Mouse (Mus musculus): ENCODE measurements around the gene Hpn. TPM values are rescaled to one million over a fixed set of nuclear protein-coding genes. Genes with fewer than 3 reads are reported as not detected.
A peak's percentile ranks its signal among the peaks of the same experiment; 100 is the strongest.

Hpn gene
- polyA plus RNA-seq, 2 experiments, result 2.5 to 5.5 TPM

GRCm38 (mm10) chr7:31140941-31141340 is 25.9 kb upstream of the Hpn start:
- H3K4me1 ChIP-seq (ENCODE audit: control insufficient read depth, insufficient read depth, low read length), result no peaks in the 10 kb centered on the region
- no peaks in the 10 kb centered on the region for H3K27me3 ChIP-seq (ENCODE audit: control insufficient read depth, insufficient read depth, low read length)
- no peak overlapping the region for H3K4me3 ChIP-seq (replicated peaks; ENCODE audit: low read length)
- H3K36me3 ChIP-seq (ENCODE audit: control insufficient read depth, insufficient read depth, low read length), result peaks cover 88% of the 10 kb centered on the region
- DNase-seq (ENCODE audit: low spot score), result no peak
- no peak overlapping the region for H3K27ac ChIP-seq (replicated peaks; ENCODE audit: low read depth, low read length)
- no peak overlapping the region for H3K4me2 ChIP-seq (replicated peaks; ENCODE audit: low read depth, low read length, severe bottlenecking)
- no peaks in the 10 kb centered on the region for H3K9me3 ChIP-seq (ENCODE audit: control insufficient read depth, low read length)
- no peak for TF ChIP-seq POLR2A (IDR thresholded peaks at IDR 0.05; ENCODE audit: borderline replicate concordance, extremely low read depth, insufficient read depth, insufficient read length)
- H3K9ac ChIP-seq (ENCODE audit: low read depth, low read length, severe bottlenecking), result no peak overlapping the region
- no peak for ATAC-seq (ENCODE audit: low FRiP score, low read depth)
- whole genome bisulfite sequencing, result 94% methylated on average over 10 of the region's 10 CpGs

GRCm38 (mm10) chr7:31140302-31140701 is 25.2 kb upstream of the Hpn start:
- 92% methylated on average over 4 of the region's 4 CpGs for WGBS
- H3K9me3 ChIP-seq (ENCODE audit: control insufficient read depth, low read length), result no peaks in the 10 kb centered on the region
- no peak overlapping the region for H3K4me3 ChIP-seq (replicated peaks; ENCODE audit: low read length)
- no peak overlapping the region for H3K27ac ChIP-seq (replicated peaks; ENCODE audit: low read depth, low read length)
- H3K4me1 ChIP-seq (ENCODE audit: control insufficient read depth, insufficient read depth, low read length), result no peaks in the 10 kb centered on the region
- DNase-seq (ENCODE audit: low spot score), result no peak
- H3K36me3 ChIP-seq (ENCODE audit: control insufficient read depth, insufficient read depth, low read length), result peaks cover 91% of the 10 kb centered on the region
- no peak for TF ChIP-seq POLR2A (IDR thresholded peaks at IDR 0.05; ENCODE audit: borderline replicate concordance, extremely low read depth, insufficient read depth, insufficient read length)
- no peaks in the 10 kb centered on the region for H3K27me3 ChIP-seq (ENCODE audit: control insufficient read depth, insufficient read depth, low read length)
- no peak overlapping the region for H3K9ac ChIP-seq (ENCODE audit: low read depth, low read length, severe bottlenecking)
- ATAC-seq (ENCODE audit: low FRiP score, low read depth), result no peak
- H3K4me2 ChIP-seq (replicated peaks; ENCODE audit: low read depth, low read length, severe bottlenecking), result no peak overlapping the region

DNA sequence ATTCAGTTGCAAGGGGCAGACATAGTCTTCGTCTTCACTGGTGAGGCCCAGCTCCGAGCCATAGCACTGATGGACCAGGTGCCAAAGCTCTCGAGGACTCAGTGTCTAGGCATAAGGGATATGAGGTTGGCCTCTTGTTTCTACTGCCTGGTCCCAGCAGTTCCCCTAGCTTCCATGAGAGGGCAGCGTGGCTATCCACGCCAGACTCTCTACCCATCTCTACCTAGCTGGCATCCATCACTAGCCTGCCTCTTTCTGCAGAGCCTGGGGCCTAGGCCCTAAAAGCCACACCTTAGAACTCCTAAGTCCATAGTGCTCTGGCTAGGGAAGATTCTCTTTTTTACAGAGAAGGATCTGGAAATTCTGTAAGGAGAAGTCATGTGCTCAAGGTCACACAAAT is 24.7 kb upstream of the Hpn start:
- peak; percentile 31; the same call in 1 of the 2 replicates for ATAC-seq (ENCODE audit: low FRiP score, low read depth)
- 53% methylated on average over 5 of the region's 5 CpGs for WGBS

GRCm38 (mm10) chr7:31135717-31136116 is 20.6 kb upstream of the Hpn start:
- ATAC-seq (ENCODE audit: low FRiP score, low read depth), result no peak
- H3K27me3 ChIP-seq (ENCODE audit: control insufficient read depth, insufficient read depth, low read length), result no peaks in the 10 kb centered on the region

More for the DNA sequence above, 24.7 kb upstream of the Hpn start:
- no peaks in the 10 kb centered on the region for H3K9me3 ChIP-seq (ENCODE audit: control insufficient read depth, low read length)
- no peak overlapping the region for H3K27ac ChIP-seq (replicated peaks; ENCODE audit: low read depth, low read length)
- no peak overlapping the region for H3K4me2 ChIP-seq (replicated peaks; ENCODE audit: low read depth, low read length, severe bottlenecking)
- no peak for TF ChIP-seq POLR2A (IDR thresholded peaks at IDR 0.05; ENCODE audit: borderline replicate concordance, extremely low read depth, insufficient read depth, insufficient read length)
- H3K9ac ChIP-seq (ENCODE audit: low read depth, low read length, severe bottlenecking), result no peak overlapping the region
- no peaks in the 10 kb centered on the region for H3K4me1 ChIP-seq (ENCODE audit: control insufficient read depth, insufficient read depth, low read length)
- H3K4me3 ChIP-seq (replicated peaks; ENCODE audit: low read length), result no peak overlapping the region
- H3K36me3 ChIP-seq (ENCODE audit: control insufficient read depth, insufficient read depth, low read length), result peaks cover 91% of the 10 kb centered on the region
- DNase-seq (ENCODE audit: low spot score), result peak; percentile 34
- H3K27me3 ChIP-seq (ENCODE audit: control insufficient read depth, insufficient read depth, low read length), result no peaks in the 10 kb centered on the region

DNA sequence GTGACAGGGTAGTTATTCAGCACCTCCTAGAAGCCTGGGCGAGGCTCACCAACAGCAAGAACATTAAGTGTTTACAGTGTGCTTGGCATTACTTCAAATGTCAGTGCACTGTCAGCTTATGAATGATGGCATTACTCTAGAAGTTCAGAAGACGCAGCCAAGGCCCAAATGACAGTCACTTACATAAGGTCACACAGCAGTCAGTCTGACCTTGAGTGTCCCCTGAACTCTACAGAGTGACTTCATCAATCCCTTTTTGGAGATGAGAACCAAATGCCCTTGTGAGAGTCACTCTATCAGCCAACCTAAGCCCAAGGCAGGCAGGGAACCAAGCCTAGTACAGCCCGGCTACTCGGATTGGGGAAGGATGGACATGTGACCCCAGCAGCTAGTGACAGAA is 16.8 kb upstream of the Hpn start:
- H3K4me1 ChIP-seq (ENCODE audit: control insufficient read depth, insufficient read depth, low read length), result 0 out of 2 replicates have a peak, but pooled peaks cover 3% of the 10 kb centered on the region
- peaks cover 14% of the 10 kb centered on the region; the same call in 1 of the 2 replicates for H3K27me3 ChIP-seq (ENCODE audit: control insufficient read depth, insufficient read depth, low read length)
- no peaks in the 10 kb centered on the region for H3K9me3 ChIP-seq (ENCODE audit: control insufficient read depth, low read length)
- 98% methylated on average over 4 of the region's 4 CpGs for WGBS
- ATAC-seq (ENCODE audit: low FRiP score, low read depth) (no peak), DNase-seq (ENCODE audit: low spot score) (no peak)
- H3K36me3 ChIP-seq (ENCODE audit: control insufficient read depth, insufficient read depth, low read length), result peaks cover 87% of the 10 kb centered on the region
- H3K27ac ChIP-seq (replicated peaks; ENCODE audit: low read depth, low read length), result no peak overlapping the region
- H3K9ac ChIP-seq (ENCODE audit: low read depth, low read length, severe bottlenecking), result no peak overlapping the region
- H3K4me2 ChIP-seq (replicated peaks; ENCODE audit: low read depth, low read length, severe bottlenecking), result no peak overlapping the region
- no peak overlapping the region for H3K4me3 ChIP-seq (replicated peaks; ENCODE audit: low read length)
- TF ChIP-seq POLR2A (IDR thresholded peaks at IDR 0.05; ENCODE audit: borderline replicate concordance, extremely low read depth, insufficient read depth, insufficient read length), result no peak

More at GRCm38 (mm10) chr7:31135717-31136116, 20.6 kb upstream of the Hpn start:
- Histone ChIP-seq H3K36me3 (ENCODE audit: control insufficient read depth, insufficient read depth, low read length) (peaks cover 99% of the 10 kb centered on the region), H3K4me3 (replicated peaks; ENCODE audit: low read length) (no peak overlapping the region), H3K4me2 (replicated peaks; ENCODE audit: low read depth, low read length, severe bottlenecking) (no peak overlapping the region), H3K27ac (replicated peaks; ENCODE audit: low read depth, low read length) (no peak overlapping the region), H3K4me1 (ENCODE audit: control insufficient read depth, insufficient read depth, low read length) (no peaks in the 10 kb centered on the region), H3K9me3 (ENCODE audit: control insufficient read depth, low read length) (no peaks in the 10 kb centered on the region), H3K9ac (ENCODE audit: low read depth, low read length, severe bottlenecking) (no peak overlapping the region)
- WGBS, result 94% methylated on average over 10 of the region's 10 CpGs
- no peak for DNase-seq (ENCODE audit: low spot score)
- no peak for TF ChIP-seq POLR2A (IDR thresholded peaks at IDR 0.05; ENCODE audit: borderline replicate concordance, extremely low read depth, insufficient read depth, insufficient read length)

DNA sequence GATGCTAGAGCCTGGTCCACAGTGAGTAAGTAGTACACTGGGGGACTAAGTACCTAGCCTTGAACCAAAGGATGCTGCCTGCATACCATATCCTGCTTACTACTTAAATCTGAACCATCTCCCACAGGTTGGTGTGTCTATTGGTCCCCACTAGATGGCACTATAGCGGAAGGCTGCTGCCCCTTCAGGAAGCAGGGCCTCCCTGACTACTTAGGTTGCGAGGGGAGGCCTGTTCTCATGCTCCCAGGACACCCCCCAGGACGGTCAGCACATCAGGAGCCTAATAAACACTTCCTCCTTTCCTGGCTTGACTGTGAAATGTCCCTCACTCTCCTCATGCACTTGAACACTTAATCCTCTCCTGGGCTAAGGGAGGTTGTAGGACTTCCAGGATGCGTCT is 15.8 kb upstream of the Hpn start:
- peaks cover 77% of the 10 kb centered on the region for H3K36me3 ChIP-seq (ENCODE audit: control insufficient read depth, insufficient read depth, low read length)
- no peak overlapping the region for H3K4me2 ChIP-seq (replicated peaks; ENCODE audit: low read depth, low read length, severe bottlenecking)
- DNase-seq (ENCODE audit: low spot score) (peak; percentile 61), ATAC-seq (ENCODE audit: low FRiP score, low read depth) (no peak)
- H3K4me1 ChIP-seq (ENCODE audit: control insufficient read depth, insufficient read depth, low read length), result peaks cover 7% of the 10 kb centered on the region; the same call in 1 of the 2 replicates
- H3K9me3 ChIP-seq (ENCODE audit: control insufficient read depth, low read length), result no peaks in the 10 kb centered on the region
- H3K4me3 ChIP-seq (replicated peaks; ENCODE audit: low read length), result no peak overlapping the region
- 35% methylated on average over 4 of the region's 4 CpGs for WGBS
- no peak overlapping the region for H3K9ac ChIP-seq (ENCODE audit: low read depth, low read length, severe bottlenecking)
- H3K27ac ChIP-seq (replicated peaks; ENCODE audit: low read depth, low read length), result no peak overlapping the region
- peaks cover 22% of the 10 kb centered on the region; the same call in 1 of the 2 replicates for H3K27me3 ChIP-seq (ENCODE audit: control insufficient read depth, insufficient read depth, low read length)
- no peak for TF ChIP-seq POLR2A (IDR thresholded peaks at IDR 0.05; ENCODE audit: borderline replicate concordance, extremely low read depth, insufficient read depth, insufficient read length)

Measured in limb, embryonic 14.5 days (tissue).